Mouse (Mus musculus) G1E (cell line): ENCODE data around the gene Adal. TPM values are rescaled to one million over a fixed set of nuclear protein-coding genes. Genes with fewer than 3 reads are reported as not detected.
A peak's percentile ranks its signal among the peaks of the same experiment; 100 is the strongest.

Experiments used
- ATAC-seq: 2 replicates; pipeline ENCODE4 v1.8.0; 2016; ENCODE audit warnings: mild to moderate bottlenecking; ENCODE audit not compliant: insufficient number of reproducible peaks, poor library complexity, low FRiP score, severe bottlenecking; ENCODE audit errors: extremely low read depth
- DNase-seq: peaks from one replicate; pipeline ENCODE4 v3.0.0; 2012; ENCODE audit warnings: low spot score
- H3K27me3 ChIP-seq: 2 replicates; pipeline ENCODE4 v1.6.1; 2012; ENCODE audit warnings: mild to moderate bottlenecking, low read length, inconsistent platforms; ENCODE audit not compliant: insufficient read depth
- H3K36me3 ChIP-seq: replicated peaks from 2 replicates; pipeline ENCODE3; 2012; ENCODE audit warnings: mild to moderate bottlenecking, inconsistent platforms
- H3K4me1 ChIP-seq: 2 replicates; pipeline ENCODE4 v1.6.1; 2012; ENCODE audit warnings: low read depth, low read length, inconsistent platforms, mixed read lengths; ENCODE audit not compliant: insufficient read depth
- H3K4me3 ChIP-seq: 2 replicates; pipeline ENCODE4 v1.5.1; 2012; ENCODE audit warnings: low read depth, mild to moderate bottlenecking, inconsistent platforms, low read length, moderate library complexity, mixed read lengths
- H3K9me3 ChIP-seq: replicated peaks from 2 replicates; pipeline ENCODE4 v1.6.1; 2012; ENCODE audit warnings: inconsistent platforms
- CTCF ChIP-seq: IDR thresholded peaks from 2 replicates; pipeline ENCODE4 v1.5.1; 2012; ENCODE audit warnings: low read depth, low read length, inconsistent platforms, mixed read lengths
- GATA1 ChIP-seq: IDR thresholded peaks from 2 replicates; pipeline ENCODE4 v1.6.1; 2012; ENCODE audit warnings: borderline replicate concordance, low read length, inconsistent platforms, mixed read lengths
- GATA2 ChIP-seq: IDR thresholded peaks from 2 replicates; pipeline ENCODE4 v1.6.1; 2012; ENCODE audit warnings: low read depth, low read length, inconsistent platforms, borderline replicate concordance
- POLR2AphosphoS5 ChIP-seq: IDR thresholded peaks from 2 replicates; pipeline ENCODE4 v1.6.1; 2012; ENCODE audit warnings: low read depth, low read length, inconsistent platforms; ENCODE audit not compliant: insufficient replicate concordance
- TAL1 ChIP-seq: conservative IDR thresholded peaks from 2 replicates; pipeline ENCODE4 v1.6.1; 2012; ENCODE audit warnings: low read depth, low read length, inconsistent platforms, mixed read lengths
- polyA plus RNA-seq: library from polyadenylated mRNA; stranded (reverse); fragments of >175 nt; gene quantifications from 2 replicates; pipeline ENCODE4 v1.2.3, GENCODE M21; 2012
- total RNA-seq, 2 experiments: library from RNA; stranded (forward) in 1 of 2; stranded (reverse) in 1 of 2; fragments of 200-1000 nt in 1 of 2; fragments of >200 nt in 1 of 2; fragmentation: Nextera tagmentation in 1 of 2; gene quantifications; 2 replicates each; pipeline ENCODE4 v1.2.3; 2014 to 2017

Gene Adal
- total and polyA plus RNA-seq, 3 experiments, result 2.9 to 25.1 (median 15.2) TPM

- no peaks in the 10 kb centered on the region for H3K27me3 ChIP-seq
- ATAC-seq (no peak), DNase-seq (no peak)
- no peak overlapping the region; the same call in 1 of the 2 replicates for H3K4me3 ChIP-seq
- peaks cover 59% of the 10 kb centered on the region for H3K36me3 ChIP-seq
- H3K4me1 ChIP-seq, result peaks cover 33% of the 10 kb centered on the region
- H3K9me3 ChIP-seq, result no peaks in the 10 kb centered on the region
- no peak for TF ChIP-seq TAL1
- TF ChIP-seq CTCF, result no peak
- no peak for TF ChIP-seq POLR2AphosphoS5
- TF ChIP-seq GATA1, result no peak
- TF ChIP-seq GATA2, result no peak
Measured at GRCm38 (mm10) chr2:121142415-121142814, 2.2 kb downstream of the Adal start.

GRCm38 (mm10) chr2:121149679-121150078 is 9.5 kb downstream of the Adal start:
- TF ChIP-seq POLR2AphosphoS5, result no peak
- TF ChIP-seq GATA1, result no peak
- no peak for TF ChIP-seq TAL1
- no peak for TF ChIP-seq CTCF
- no peak for TF ChIP-seq GATA2
- H3K9me3 ChIP-seq, result no peaks in the 10 kb centered on the region
- peaks cover 76% of the 10 kb centered on the region for H3K36me3 ChIP-seq
- DNase-seq, result no peak
- no peaks in the 10 kb centered on the region for H3K4me1 ChIP-seq
- no peaks in the 10 kb centered on the region for H3K27me3 ChIP-seq
- H3K4me3 ChIP-seq, result no peak overlapping the region
- no peak for ATAC-seq

- TF ChIP-seq CTCF (no peak), GATA1 (no peak), GATA2 (no peak), TAL1 (no peak), POLR2AphosphoS5 (no peak)
- Histone ChIP-seq H3K9me3 (no peaks in the 10 kb centered on the region), H3K27me3 (no peaks in the 10 kb centered on the region), H3K36me3 (peaks cover 69% of the 10 kb centered on the region), H3K4me3 (no peak overlapping the region), H3K4me1 (no peaks in the 10 kb centered on the region)
- no peak for DNase-seq
- ATAC-seq, result no peak
Measured at GRCm38 (mm10) chr2:121153100-121153499, 12.9 kb downstream of the Adal start.

GRCm38 (mm10) chr2:121169173-121169572 is 28.9 kb downstream of the Adal start:
- Histone ChIP-seq H3K9me3 (no peaks in the 10 kb centered on the region), H3K4me1 (peaks cover 36% of the 10 kb centered on the region), H3K36me3 (peaks cover 51% of the 10 kb centered on the region), H3K27me3 (no peaks in the 10 kb centered on the region), H3K4me3 (no peak overlapping the region; the same call in 1 of the 2 replicates)
- DNase-seq, result no peak
- TF ChIP-seq CTCF (no peak), TAL1 (no peak), POLR2AphosphoS5 (no peak), GATA2 (no peak), GATA1 (no peak)
- ATAC-seq, result no peak

GRCm38 (mm10) chr2:121169902-121170301 is 29.7 kb downstream of the Adal start:
- Histone ChIP-seq H3K36me3 (peaks cover 51% of the 10 kb centered on the region), H3K4me3 (peak overlapping the region; percentile 85), H3K9me3 (no peaks in the 10 kb centered on the region), H3K27me3 (no peaks in the 10 kb centered on the region), H3K4me1 (peaks cover 36% of the 10 kb centered on the region)
- no peak for DNase-seq
- TF ChIP-seq TAL1 (no peak), GATA2 (no peak), POLR2AphosphoS5 (no peak), CTCF (no peak), GATA1 (no peak)
- ATAC-seq, result no peak

- peaks cover 33% of the 10 kb centered on the region for H3K4me1 ChIP-seq
- no peaks in the 10 kb centered on the region for H3K9me3 ChIP-seq
- ATAC-seq (no peak), DNase-seq (peak; percentile 37)
- TF ChIP-seq TAL1 (no peak), POLR2AphosphoS5 (no peak), GATA2 (no peak), CTCF (no peak), GATA1 (no peak)
- peak within 1 kb of the TSS; percentile 85 for H3K4me3 ChIP-seq
- H3K27me3 ChIP-seq, result no peaks in the 10 kb centered on the region
- peaks cover 53% of the 10 kb centered on the region for H3K36me3 ChIP-seq
Measured at GRCm38 (mm10) chr2:121170481-121170971, 30.3 kb downstream of the Adal start, which contains the start of gene Tubgcp4. TSS of gene Tubgcp4 (plus strand) at chr2:121170654.
